Mouse (Mus musculus) C2C12 (cell line): ENCODE measurements around the gene Gm17359. TPM values are rescaled to one million over a fixed set of nuclear protein-coding genes. Genes with fewer than 3 reads are reported as not detected.

Experiments
- H3K27me3 ChIP-seq: one replicate; pipeline ENCODE4 v1.6.1; 2011; ENCODE audit not compliant: control insufficient read depth, insufficient read depth, insufficient read length
- H3K36me3 ChIP-seq: one replicate; pipeline ENCODE4 v1.6.1; 2011; ENCODE audit not compliant: control insufficient read depth, insufficient read depth
- H3K4me3 ChIP-seq: one replicate; pipeline ENCODE4 v1.5.1; 2011; ENCODE audit warnings: mild to moderate bottlenecking, control low read depth; ENCODE audit not compliant: poor library complexity, insufficient read depth, severe bottlenecking
- H3K79me2 ChIP-seq: one replicate; pipeline ENCODE4 v1.6.1; 2011; ENCODE audit not compliant: control insufficient read depth, insufficient read depth
- H3K79me3 ChIP-seq: one replicate; pipeline ENCODE4 v1.6.1; 2011; ENCODE audit warnings: low read depth, control low read depth
- H3ac ChIP-seq: one replicate; pipeline ENCODE3; 2011; ENCODE audit warnings: low read depth; ENCODE audit not compliant: control insufficient read depth, insufficient read length
- CEBPB ChIP-seq: IDR thresholded peaks from one replicate; pipeline ENCODE4 v1.6.1; 2011; ENCODE audit warnings: low read depth, mild to moderate bottlenecking, control low read depth, moderate library complexity
- CTCF ChIP-seq: IDR thresholded peaks from one replicate; pipeline ENCODE4 v1.5.1; 2011; ENCODE audit not compliant: control insufficient read depth, insufficient read depth, insufficient read length
- FOSL1 ChIP-seq: IDR thresholded peaks from one replicate; pipeline ENCODE4 v1.8.0; 2011; ENCODE audit warnings: mild to moderate bottlenecking, low read length; ENCODE audit not compliant: poor library complexity, insufficient read depth, severe bottlenecking
- MAX ChIP-seq: IDR thresholded peaks from one replicate; pipeline ENCODE4 v1.6.1; 2011; ENCODE audit warnings: mild to moderate bottlenecking, control low read depth
- MYOD1 ChIP-seq: IDR thresholded peaks from one replicate; pipeline ENCODE4 v1.6.1; 2011; ENCODE audit warnings: low read depth; ENCODE audit not compliant: control insufficient read depth, insufficient read length
- MYOG ChIP-seq: IDR thresholded peaks from one replicate; pipeline ENCODE4 v1.6.1; 2011; ENCODE audit not compliant: control insufficient read depth, insufficient read length; ENCODE audit errors: extremely low read depth
- USF1 ChIP-seq: IDR thresholded peaks from one replicate; pipeline ENCODE4 v1.6.1; 2011; ENCODE audit warnings: low read depth, mild to moderate bottlenecking, control low read depth, moderate library complexity
- polyA plus RNA-seq: library from polyadenylated mRNA; unstranded; fragments of >200 nt; fragmentation: generic; extraction: Trizol; gene quantifications from one replicate; pipeline ENCODE4 v1.2.1, GENCODE M21; 2012; ENCODE audit warnings: missing spikeins

The Gm17359 gene
- polyA plus RNA-seq, 1 experiment: not detected

DNA sequence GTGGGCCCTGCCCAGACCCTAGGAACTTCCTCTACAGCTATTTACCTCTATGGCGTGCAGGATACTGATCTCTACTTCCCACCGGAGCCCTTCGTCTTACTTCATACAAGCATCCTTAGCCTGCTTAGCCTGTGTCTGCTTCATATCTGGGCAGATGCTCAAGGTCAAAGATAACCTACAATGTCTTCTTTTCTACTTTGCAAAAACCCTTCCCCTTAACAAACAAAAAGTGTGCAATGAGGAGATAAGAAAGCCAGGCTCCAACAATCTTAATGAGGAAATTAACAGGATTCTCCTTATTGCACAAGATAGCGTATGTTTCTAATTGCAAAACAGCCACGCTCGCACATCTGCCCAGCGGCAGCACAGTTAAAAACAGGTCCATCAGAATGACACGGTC lies 141.9 kb downstream of the Gm17359 start:
- Histone ChIP-seq H3K4me3 (no peak overlapping the region), H3K79me2 (no peaks in the 10 kb centered on the region), H3K36me3 (peaks cover 38% of the 10 kb centered on the region), H3K27me3 (no peaks in the 10 kb centered on the region), H3K79me3 (no peaks in the 10 kb centered on the region), H3ac (no peak overlapping the region)
- no peak for TF ChIP-seq CEBPB
- TF ChIP-seq FOSL1: no peak
- no peak for TF ChIP-seq CTCF
- TF ChIP-seq USF1: no peak
- no peak for TF ChIP-seq MYOD1
- no peak for TF ChIP-seq MAX

DNA sequence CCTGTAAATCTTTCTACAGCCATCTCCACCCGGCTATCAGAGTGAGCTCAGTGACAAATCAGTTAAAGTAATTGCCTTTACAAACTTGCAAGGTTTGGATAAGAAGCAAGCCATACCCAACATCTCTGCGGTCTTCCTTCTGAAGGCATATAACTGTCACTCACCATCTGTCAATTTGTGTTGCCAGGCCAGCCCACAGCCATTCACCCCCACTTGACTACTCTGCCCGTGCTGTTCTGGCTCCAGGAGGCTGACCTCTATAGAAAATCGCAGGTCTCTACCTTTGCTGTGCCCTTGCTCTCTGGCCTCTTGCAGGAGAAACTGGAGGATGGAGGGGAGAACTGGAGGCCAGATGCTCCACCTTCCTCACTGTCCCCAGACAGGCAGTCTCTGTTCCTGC lies 142.4 kb downstream of the Gm17359 start:
- no peaks in the 10 kb centered on the region for H3K27me3 ChIP-seq
- H3K79me3 ChIP-seq: no peaks in the 10 kb centered on the region
- no peak overlapping the region for H3ac ChIP-seq
- no peak for TF ChIP-seq MAX
- TF ChIP-seq CEBPB: no peak
- TF ChIP-seq MYOD1: no peak
- TF ChIP-seq USF1: no peak
- TF ChIP-seq CTCF: no peak
- TF ChIP-seq FOSL1: no peak
- no peak for TF ChIP-seq MYOG
- peaks cover 38% of the 10 kb centered on the region for H3K36me3 ChIP-seq
- no peak overlapping the region for H3K4me3 ChIP-seq
- no peaks in the 10 kb centered on the region for H3K79me2 ChIP-seq

DNA sequence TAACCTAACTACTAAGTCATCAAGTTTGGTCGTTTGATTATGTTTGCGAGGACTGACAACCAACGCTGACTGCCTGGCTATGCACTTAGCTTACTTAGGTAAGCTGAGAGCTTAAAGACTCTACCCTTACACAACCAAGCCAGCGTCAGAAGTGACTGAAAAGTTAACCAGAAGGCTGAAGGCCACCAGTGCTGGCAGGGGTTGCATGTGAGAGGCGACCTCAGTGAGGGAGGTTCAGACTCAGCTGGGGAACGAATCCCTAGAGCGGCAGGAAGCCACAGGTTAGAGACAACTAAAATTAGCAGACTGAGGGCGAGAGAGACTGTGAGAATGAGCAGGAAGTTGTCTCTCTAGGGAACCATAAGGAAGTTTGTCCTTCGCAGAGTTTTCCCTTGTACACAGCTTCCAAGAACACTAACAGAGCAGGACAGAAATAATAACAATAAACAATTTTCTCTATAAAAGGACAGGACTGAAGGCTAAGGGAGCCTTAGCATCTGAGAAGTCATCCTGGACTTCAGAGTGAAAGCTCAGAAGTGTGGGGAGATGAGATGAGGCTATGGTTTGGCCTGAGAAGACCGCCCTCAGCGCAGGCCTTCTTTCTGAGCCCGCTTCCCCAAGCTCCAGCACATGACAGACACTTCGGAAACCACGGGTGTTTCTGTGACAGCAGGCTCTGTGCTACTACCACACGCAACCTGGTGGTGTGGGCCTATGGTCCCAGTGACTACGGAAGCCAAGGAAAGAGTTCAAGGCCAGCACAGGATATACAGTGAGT lies 148.0 kb downstream of the Gm17359 start:
- TF ChIP-seq FOSL1 (no peak), MYOD1 (no peak), MAX (no peak), MYOG (no peak), CEBPB (no peak), CTCF (no peak), USF1 (no peak)
- Histone ChIP-seq H3K79me2 (no peaks in the 10 kb centered on the region), H3K4me3 (no peak overlapping the region), H3K36me3 (peaks cover 32% of the 10 kb centered on the region), H3K27me3 (no peaks in the 10 kb centered on the region), H3K79me3 (no peaks in the 10 kb centered on the region), H3ac (no peak overlapping the region)

DNA sequence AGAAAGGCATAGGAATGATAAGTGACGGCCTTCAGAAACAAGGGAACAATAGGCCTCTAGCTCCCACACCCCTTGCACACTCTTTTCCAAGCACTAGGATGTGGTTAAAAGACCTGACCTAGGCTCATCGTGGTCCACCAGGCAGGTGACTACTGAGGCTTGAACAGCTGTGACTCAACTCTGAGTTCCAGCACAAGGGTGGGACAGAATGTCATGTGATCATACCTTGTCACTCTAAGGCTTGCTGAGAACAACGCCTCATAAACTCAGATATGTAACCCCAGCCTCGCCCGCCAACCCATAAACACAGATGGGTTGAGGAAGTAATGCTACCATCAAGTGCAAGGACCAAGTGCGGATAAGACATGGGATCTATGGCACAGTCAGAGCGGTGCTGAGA lies 151.6 kb downstream of the Gm17359 start:
- Histone ChIP-seq H3K27me3 (no peaks in the 10 kb centered on the region), H3K79me3 (no peaks in the 10 kb centered on the region), H3K36me3 (peaks cover 40% of the 10 kb centered on the region), H3ac (no peak overlapping the region), H3K79me2 (no peaks in the 10 kb centered on the region), H3K4me3 (no peak overlapping the region)
- TF ChIP-seq USF1 (no peak), FOSL1 (no peak), MAX (no peak), MYOD1 (no peak), MYOG (no peak), CTCF (no peak), CEBPB (no peak)

DNA sequence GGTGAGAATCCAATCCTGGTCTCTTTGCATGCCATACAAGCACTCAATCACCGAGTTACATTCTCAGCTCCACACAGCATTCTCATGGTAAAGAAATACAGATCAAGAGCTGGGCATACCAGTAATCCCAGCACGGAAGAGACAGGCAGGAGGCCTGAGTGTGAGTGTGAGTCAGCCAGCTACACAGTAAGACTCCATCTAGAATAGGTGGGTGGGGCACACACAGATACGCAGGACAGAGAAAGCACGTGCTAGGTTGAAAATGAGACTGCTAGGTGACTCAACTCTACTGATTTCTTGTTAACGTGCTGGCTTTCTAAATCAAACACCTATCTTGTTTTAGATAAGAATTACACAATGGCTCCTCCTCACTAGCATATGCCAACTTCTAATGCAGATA lies 153.6 kb downstream of the Gm17359 start:
- Histone ChIP-seq H3ac (no peak overlapping the region), H3K79me2 (no peaks in the 10 kb centered on the region), H3K27me3 (no peaks in the 10 kb centered on the region), H3K79me3 (no peaks in the 10 kb centered on the region), H3K4me3 (no peak overlapping the region), H3K36me3 (peaks cover 45% of the 10 kb centered on the region)
- no peak for TF ChIP-seq CTCF
- TF ChIP-seq MAX: no peak
- no peak for TF ChIP-seq MYOG
- TF ChIP-seq MYOD1: no peak
- TF ChIP-seq CEBPB: no peak
- TF ChIP-seq USF1: no peak
- no peak for TF ChIP-seq FOSL1

DNA sequence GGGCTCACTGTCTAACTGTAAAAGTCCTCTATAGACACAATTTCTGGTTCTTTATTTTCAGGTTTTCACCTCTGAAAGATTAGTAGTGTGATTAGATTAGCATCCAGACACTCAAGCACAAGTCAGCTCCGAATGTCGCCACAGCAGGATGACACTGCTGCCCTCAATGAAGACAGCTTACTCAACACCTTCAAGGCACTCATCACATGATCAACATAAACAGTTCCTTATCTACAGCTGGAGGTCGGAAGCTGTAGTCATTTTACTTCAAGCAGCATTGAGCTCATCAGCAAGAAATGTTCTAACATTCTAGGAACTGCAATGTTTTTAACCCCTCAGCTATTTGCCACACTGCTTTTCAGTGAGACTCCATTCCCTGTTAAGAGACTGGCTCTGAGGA lies 155.2 kb downstream of the Gm17359 start:
- H3K36me3 ChIP-seq: peaks cover 45% of the 10 kb centered on the region
- H3ac ChIP-seq: no peak overlapping the region
- TF ChIP-seq MYOG: no peak
- no peak for TF ChIP-seq MAX
- no peaks in the 10 kb centered on the region for H3K27me3 ChIP-seq
- no peaks in the 10 kb centered on the region for H3K79me3 ChIP-seq
- H3K79me2 ChIP-seq: no peaks in the 10 kb centered on the region
- no peak overlapping the region for H3K4me3 ChIP-seq
